Mouse (Mus musculus) left cerebral cortex, adult 11 months (tissue): ENCODE results near the gene Tmem132c.

Source experiments
- DNase-seq: peaks from one replicate; pipeline ENCODE4 v3.0.0; 2022; ENCODE audit warnings: low spot score

The Tmem132c gene

DNA sequence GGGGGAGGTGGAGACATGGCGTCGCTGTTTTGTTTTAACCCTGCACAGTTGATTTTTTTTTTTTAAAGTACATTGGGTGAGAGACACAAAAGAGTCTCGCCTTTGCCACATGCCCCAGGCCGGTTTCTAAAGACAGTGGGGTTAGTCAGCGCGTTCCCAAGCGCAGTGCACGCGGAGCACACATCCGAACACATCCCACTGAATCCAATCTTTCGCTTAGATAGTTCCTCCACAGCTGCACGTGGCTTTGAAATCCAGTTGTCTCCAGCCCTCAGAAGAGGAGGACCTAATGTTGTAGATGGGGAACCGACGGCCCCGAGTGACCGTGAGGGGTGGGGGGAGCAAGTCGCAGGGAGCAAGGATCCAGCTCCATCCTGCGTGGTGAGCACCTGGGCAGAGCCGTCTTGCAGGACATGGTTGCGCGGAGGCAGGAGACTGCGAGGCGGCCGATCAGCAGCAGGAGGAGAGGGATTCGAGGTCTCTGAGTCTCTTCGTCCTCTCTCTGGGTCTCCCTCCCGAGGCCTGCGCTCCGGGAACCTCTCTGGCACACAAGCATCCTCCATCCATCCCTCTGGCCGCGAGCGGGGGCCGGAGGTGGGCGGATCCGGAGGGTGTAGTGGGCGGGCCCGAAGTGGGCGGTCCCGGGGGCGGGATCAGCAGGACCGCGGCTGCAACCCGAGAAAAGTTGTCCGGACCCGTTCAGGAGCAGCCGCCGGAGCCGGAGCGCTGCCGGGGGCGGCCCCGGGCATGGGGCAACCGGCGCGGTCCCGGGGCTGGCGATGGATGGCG lies at the start of gene Tmem132c:
Gene Tmem132c (plus strand): TSS at position 673 of the 789 bp plus-strand sequence.
- no peak for DNase-seq

DNA sequence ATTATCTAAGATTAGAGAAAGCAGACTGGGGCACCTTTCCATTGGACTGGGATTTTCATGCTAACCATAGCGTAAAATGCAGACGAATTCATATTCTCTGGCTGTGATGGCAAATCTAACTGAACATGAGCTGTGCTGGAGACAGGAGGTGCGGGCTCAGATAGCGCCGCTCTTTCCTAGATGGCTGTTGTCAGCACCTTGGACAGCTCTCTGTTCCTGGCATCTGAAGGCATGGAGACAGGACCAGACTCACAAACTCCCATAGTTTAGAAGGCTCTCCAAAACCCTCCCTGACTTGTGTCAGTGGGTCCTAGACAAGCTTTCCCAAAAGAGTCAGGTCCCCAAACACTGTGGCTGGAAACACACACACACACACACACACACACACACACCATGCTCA lies 49.7 kb upstream of the Tmem132c start:
- no peak for DNase-seq

DNA sequence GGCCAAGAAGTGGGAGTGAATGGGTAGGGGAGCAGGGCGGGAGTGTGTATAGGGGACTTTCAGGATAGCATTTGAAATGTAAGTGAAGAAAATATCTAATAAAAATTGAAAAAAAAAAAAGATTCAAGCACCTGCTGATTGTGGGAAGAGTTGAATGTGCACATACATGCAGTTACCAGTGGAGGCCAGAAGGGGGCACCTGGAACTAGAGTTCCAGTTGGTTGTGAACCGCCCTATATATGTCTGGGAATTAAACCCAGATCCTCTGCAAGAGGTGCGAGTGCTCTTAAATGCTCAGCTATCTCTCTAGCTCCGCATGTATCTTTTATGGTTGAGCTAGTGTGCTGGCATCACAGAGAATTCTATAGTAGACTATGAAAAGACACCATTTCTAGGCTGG lies 42.8 kb upstream of the Tmem132c start:
- no peak for DNase-seq

DNA sequence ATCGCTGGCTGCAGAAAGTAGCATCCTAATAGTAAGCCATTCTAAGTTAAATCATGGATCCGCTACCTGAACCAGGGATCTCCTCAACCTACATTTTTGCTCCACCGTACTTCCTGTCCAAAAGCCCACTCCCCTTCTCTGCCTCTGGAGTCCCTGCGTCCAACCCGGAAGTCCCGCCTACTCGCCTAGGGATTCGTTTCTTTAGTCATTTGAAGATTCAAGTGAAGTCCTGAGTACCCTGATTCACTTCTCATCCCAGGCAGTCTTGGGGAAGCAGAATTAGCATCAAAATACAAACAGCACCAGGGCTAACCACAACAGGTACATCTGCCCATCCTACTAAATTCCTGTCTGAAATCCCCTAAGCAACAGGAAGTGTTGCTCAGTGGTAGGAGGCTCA lies 36.7 kb upstream of the Tmem132c start:
- DNase-seq, result no peak

DNA sequence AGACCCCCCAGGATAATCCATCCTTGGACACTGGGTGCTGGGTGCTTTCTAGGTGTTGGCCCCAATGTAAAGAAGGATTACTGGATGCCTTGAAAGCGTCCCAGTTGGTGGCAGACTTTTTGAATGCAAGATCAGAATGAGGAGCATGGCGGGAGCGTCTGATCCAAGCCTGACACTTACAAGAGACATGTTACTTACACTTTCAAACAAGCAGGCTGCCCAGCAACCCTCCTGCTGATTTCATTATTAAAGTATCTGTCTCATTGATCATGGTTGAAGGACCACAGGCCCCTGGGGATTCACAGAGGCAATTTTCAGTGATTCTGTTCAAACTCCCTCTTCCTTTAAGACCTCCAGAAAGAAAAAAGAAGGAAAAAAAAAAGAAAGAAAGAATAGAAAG lies 25.2 kb upstream of the Tmem132c start:
- no peak for DNase-seq

DNA sequence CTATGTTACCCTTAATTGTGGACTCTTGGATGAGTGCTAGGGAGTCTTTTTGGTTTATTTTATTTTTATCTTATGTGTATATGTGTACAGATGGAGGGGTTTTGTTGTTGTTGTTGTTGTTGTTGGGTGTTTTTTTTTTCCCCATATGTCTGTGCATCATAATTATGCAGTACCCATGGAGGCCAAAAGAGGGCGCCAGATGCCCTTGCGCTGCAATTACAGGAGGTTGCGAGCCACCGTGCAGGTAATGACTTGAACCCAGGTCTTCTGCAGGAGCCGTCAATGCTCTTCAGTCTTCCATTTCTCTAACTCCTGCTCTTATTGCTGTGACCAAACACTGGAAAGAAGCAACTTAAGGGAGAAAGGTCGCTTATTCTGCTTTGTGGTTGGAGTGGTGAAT lies 23.9 kb upstream of the Tmem132c start:
- no peak for DNase-seq

DNA sequence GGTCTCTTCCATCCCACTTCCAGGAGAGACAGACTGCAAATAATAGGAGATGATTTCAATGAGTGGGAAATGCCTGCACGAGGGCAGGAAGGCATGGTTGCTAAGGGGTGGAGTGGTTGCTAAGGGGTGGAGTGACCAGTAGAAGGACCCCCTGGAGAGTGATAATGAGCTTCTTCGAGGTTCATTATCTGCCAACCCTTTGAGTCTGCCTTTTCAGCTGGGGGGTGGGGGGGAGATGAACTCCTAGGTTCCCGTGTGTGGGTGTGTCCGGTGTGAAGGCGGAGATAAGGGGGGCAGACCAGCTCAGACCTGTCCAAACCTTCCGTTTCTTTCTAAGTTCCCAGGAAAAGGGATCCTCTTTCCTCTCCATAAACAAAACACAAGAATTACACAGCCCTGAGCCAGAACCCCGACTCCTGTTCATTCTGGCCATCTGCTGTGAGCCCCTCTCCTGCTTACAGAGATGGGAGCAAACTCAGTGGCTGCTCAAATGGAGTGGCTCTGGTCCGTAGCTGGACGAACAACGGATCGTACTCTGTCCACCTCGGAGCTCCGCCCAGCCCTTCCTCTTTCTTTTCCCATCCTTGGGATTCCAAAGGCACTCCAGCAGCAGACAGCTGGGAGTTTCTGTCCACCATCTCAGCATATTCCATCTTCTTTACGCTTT lies 13.5 kb upstream of the Tmem132c start:
- no peak for DNase-seq

DNA sequence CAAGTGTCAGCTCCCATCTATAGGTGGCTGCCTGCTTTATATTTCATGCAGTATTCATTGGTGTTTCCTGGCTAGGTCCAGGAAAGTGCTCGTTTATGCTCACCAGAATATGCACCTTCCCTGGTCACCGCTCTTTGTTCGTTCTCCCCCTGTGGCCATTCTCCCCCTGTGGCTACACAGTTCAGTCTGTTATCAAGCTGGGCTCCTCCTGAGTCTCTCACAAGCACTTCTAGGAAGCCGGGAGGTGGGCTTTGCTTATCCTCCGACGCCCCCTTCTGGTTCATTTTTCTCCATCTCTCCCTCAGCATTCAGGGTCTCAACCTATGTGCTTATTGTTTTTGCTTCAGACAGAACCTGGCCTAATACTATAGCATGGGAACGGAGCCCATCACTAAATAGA lies 6.9 kb upstream of the Tmem132c start:
- DNase-seq, result no peak

DNA sequence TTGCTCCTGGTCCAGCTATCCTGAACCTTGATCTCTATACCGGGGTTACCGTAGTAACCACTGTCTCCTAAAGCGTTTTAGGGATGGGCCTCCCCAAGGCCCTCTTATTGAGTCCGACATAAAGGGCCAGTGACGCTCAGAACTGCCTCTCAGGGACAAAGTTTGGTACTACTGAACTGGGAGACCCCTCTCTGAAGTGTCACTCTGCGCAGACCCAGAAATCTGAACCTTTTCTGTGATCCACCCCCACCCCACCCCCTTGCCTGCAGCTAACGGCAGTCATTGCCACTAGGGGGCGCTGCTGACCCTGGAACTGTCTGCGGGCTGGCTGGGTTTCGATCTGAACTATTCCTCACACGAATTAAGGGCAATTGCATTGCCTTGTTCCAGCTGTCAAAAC lies 6.4 kb upstream of the Tmem132c start:
- DNase-seq, result peak; percentile 25

DNA sequence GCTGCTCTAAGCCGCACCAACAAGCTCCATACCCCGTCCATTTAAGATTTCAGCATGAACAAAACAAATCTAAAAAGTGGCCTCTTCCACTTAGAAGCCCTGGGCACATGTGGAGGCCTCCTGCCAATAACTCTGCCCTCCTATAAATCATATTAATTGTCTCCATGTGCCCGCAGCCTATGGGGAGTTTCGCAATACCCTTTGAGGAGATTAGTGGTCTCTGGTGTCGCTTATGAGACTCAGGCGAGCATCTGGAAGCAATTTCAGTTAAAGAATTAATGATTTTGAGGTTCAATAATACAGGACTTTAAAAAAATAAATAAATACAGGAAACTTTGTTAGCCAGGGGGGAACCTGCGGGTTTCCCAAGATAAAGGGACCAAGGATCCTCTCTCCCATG lies 1.9 kb upstream of the Tmem132c start:
- no peak for DNase-seq

DNA sequence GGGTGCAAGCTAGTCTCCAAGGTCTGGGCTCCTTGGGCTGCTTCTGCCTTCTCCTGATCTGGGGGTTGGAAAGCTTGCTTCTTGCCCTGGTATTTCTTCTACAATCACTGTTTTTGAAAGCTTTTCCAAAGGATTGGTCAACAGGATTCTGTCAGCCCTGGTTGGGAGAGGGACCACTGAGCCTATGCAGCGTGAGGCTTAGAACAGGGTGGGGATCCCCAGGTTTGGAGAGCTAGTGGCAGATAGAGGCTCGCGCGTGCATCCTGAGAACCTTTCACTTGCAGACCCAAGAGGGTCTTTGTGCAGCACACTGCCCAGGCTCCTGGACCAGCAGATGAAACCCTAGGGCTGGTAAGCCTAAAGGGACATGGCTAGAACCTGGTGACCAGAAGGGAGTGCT lies 962 bp upstream of the Tmem132c start:
- DNase-seq, result no peak

DNA sequence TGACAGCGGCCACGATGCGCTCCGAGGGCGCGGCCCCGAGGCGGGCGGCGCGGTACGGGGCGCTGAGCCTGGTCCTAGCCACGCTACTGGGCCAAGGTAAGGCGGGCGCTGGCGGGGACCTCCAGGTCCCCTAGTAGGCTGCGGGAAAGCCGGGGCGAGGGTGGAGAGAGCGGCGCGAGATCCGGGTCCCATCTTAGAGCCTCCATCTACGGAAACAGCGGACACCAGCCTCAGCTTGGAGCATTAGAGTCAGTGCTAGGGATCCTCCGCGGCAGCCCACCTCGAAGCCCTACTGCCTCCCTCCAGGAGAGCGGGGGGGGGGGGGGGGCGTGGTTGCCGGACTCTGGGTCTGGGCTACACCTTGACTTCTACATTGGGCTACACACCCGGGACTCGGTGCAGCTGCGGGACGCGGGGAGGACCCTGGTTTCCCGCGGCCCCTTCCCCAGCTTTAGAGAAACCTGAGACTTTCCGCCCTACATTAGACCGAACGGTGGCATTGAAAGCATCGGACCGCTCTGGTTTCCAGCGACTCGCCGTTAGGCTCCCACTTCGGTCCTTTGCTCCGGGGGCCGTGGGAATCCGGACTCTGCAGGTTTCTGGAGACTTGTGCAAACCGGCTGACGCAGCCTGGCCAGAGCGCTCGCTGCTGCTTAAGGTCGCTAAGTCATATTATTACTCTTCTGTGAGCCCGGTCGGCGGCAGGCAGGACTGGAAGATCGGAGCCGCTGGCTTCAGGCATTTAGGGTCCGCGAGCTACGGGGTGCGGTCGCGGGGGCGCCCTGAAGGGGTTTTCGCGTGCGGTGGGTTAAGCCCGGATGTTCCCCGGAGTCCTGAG lies 536 bp downstream of the Tmem132c start:
- DNase-seq, result no peak

DNA sequence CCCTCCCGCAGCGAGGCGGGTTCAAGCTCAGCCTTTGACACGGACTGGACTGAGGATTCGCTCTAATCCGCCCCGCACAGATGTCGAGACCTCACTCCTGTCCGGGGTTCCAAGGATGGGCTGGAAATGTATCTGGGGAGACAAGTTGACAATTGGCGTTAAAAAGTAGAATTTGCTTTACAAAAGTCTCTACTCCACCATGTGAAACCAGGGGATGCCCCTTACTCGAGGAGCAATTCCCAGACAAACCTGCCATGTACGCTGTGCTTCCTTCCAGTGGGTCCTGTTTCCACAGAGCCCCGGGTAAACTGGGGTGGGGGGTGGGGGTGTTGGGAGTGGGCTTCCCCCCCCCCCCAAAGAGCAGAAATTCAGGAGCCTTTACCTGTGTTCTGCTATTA lies 1.2 kb downstream of the Tmem132c start:
- no peak for DNase-seq

DNA sequence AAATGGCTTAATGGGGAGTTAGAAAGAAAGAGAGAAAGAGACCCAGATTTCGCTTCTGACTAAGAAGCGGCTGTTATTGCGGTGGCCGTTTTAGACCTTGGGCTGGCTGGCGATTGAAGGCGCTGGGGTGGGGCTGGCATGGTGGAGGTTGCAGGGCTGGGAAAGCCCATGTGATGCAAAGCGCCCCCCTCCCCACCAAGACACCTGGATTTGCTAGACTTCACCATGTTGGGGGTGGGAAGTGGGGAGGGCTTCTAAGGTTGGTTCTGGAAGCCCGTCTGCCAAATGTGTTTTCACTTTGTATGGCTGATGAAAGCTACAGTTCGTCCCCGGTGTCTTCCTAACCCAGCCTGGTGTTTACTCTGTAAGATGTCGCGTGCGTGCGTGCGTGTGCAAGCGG lies 1.6 kb downstream of the Tmem132c start:
- DNase-seq, result no peak

DNA sequence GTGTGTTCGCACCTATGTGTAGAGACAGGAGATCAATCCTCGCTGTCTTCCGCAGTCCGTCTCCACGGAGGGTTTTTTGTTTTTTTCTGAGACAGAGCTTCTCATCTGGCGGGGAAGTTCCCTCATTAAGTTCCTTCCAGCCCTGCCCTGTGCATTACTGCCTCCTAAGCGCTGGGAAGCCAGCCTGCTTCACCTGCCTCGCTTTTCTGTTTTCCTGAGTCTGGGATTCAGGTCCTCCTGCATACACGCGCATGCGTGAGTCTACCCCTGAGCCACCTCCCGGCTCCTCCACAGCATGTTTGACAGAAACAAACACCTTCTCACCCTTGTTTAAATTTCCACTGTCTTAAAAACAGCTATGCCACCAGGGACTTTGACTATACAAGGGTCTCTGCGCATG lies 2.0 kb downstream of the Tmem132c start:
- no peak for DNase-seq

DNA sequence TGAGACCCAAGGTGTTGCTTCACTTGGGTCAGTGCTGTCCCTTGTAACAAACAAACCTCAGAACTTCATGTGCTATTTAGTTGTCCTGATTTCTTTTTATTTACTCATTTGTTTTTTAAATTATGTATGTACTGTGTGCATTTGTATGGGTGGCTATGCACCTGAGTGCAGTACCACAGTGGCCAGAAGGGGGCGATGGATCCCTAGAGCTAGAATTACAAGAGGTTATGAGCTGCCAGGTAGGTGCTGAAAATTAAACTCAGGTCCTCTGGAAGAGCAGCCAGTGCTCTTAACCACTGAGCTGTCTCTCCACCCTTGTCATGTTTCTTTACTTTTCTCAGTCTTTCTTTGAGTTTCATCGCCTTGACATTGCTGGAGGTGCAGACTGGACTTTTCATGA lies 11.7 kb downstream of the Tmem132c start:
- no peak for DNase-seq

DNA sequence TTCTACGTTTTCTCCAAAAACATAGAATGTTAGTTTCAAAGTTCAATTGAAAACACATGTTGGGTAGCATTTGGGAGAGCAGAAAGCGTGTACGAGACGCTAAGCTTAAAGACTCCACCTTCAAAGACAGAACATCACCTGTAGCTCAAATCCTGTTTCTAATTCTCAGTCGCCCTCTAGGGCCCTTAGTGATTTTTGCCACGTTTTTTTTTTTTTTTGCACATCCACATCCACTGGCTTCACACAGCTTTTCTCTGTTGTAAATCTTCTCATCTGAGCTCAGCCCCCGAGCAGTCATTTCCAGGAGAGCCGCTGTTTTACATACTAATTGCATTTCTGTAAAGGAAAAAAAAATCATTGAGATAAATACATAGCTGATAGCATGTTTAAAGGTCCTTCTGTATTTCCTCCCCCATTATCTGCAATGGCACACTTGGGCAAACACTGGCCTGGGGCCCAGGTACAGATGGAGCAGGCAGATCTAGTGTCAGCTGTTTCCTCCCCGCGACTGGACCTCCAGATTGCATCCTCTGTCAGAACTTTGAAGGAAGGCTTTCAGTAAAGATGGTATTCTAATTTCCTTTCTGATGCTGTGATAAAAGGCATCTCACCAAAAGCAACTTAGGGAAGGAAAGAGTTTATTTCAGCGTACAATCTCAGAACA lies 15.5 kb downstream of the Tmem132c start:
- no peak for DNase-seq

DNA sequence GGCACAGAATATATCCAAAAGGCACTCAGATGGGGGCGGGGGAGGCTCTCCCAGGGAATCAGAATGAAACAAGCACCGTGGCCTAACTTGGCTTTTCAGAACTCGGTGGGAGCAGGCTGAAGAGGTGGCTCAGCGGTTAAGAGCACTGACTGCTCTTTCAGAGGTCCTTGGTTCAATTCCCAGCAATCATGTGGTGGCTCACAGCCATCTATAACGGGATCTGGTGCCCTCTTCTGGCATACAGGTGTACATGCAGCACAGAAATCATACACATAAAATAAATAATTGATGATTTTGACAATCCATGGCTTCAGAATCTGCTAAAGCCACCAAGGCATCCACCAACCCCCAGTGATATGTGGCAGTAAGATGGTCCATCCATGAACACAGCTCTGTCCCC lies 20.5 kb downstream of the Tmem132c start:
- DNase-seq, result no peak

DNA sequence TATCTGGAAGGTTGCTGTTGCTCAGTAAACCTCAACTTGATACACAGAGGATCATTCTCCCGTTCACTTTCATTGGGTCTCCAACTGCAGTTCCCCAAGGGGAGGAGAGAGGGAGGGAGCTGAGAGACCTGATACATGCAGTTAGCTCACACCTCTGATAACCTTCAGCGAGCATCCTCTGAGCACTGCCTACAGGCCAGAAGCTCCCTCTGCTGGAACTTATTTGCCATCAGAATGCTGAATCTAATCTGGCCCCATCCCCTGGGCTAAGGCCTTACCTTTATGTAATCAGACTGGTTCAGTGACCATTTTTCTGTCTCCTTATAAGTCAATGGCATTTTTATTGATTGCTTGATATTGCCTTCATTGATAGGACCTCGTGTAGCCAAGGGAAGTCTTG lies 29.5 kb downstream of the Tmem132c start:
- no peak for DNase-seq

DNA sequence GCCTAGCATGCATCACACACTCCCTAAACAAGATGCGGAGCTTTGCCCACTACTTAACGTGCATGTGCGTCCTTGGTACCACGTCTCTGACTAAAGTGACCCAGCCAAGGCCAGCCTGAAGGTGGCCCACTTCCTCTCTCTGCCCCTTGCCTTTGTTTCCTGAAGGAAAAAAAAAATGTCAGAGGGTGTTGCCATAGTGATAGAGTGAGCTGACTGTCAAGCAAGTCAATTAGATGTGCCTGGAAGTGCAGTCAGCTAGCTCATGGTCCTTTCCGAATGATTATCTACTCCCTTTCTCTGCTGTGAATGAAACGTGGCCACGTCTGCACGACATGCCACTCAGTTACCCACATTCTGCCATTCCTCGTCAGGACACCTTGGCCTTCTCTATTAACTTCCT lies 37.9 kb downstream of the Tmem132c start:
- no peak for DNase-seq

DNA sequence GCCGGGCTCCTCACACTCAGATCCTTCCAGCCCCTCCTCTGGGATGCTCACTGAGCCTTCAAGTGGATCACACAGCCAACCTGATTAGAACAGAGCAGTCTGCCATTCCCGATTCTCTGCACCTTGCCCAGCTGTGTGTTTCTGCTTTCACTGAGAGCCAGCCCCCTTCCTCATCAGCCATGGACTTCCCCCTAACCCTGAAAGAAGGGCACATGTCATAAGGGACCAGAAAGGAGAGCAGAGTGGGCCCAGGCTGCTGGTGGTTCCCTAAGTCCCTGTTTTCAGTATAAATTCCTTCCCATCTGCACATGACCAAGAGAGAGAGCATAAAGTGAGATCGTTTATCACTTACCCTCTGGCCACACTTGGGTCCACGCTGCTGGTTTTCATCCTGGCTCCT lies 39.6 kb downstream of the Tmem132c start:
- DNase-seq, result no peak

DNA sequence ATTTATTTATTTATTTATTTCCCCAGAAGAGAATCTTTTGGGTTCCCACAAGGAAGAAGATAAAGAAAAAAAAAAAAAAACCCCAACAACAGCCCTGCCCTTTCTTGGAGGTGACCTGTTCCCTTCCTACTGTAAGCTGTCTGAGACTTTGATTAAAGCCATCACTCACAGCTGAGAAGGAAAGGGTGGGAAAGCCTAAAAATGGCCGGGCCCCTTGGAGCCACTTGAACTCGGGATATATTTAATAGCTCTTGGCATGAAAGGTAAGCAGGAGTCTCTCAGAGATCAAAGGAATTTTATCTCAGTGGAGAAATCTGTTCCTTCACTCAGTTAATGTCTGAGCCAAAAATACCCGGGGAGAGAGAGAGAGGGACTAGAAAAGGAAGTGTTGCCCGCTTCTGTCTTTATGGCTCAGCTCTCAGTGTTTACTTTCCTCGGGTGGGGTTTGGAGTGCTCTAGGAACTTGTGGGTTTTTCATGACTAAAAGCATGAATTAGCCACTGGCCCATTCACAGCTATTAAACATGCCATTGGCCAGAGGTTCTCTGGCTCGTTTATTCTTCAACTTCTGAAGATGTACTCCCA lies 41.0 kb downstream of the Tmem132c start:
- no peak for DNase-seq
